Mouse (Mus musculus): ENCODE measurements around the gene Tuba8. TPM values are rescaled to one million over a fixed set of nuclear protein-coding genes. Genes with fewer than 3 reads are reported as not detected.

Tuba8 gene
- 10 to 100 TPM in 1 of 2 experiments, 1 to 10 TPM in 1; 9.7 to 22.9 TPM for total RNA-seq (2021)
- long read RNA-seq, experiment 1, transcript Tuba8-201 (5 exons, 2,263 nt): major isoform, 22 of 25 reads
- long read RNA-seq, experiment 1, partial matches to known transcripts: 1 of 25 reads
- long read RNA-seq, experiment 1, other reads (novel, unspliced or antisense): 2 of 25 reads
- long read RNA-seq, experiment 2, transcript Tuba8-201 (5 exons, 2,263 nt): major isoform, 28 of 34 reads
- long read RNA-seq, experiment 2, partial matches to known transcripts: 4 of 34 reads
- long read RNA-seq, experiment 2, other reads (novel, unspliced or antisense): 2 of 34 reads

GRCm38 (mm10) chr6:121210149-121210925, at the start of gene Tuba8:
Gene Tuba8 (plus strand): TSS chr6:121210696.
- peak; percentile 53 to 56 for DNase-seq (ENCODE audit: low spot score in 2 of 2)

DNA sequence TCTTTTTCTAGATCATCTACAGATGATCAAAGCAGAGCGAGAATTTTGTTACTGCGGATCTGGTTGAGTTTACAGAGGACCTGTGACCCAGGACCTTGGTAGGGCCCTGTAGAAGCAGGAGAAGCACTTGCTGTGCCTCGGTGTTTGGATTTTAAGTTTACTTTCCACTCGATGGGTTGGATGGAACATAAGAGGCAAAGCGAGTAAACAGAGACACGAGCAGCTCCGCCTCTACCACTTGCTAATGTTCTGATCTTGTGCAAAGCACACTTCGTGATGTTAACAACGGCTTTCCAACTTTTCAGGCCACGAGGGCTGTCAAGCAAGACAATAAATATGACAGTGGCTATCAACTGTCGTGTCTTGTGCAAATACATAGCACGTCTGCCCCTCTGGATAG, 47.9 kb upstream of the Tuba8 start:
- no peak for DNase-seq (ENCODE audit: low spot score in 2 of 2)

GRCm38 (mm10) chr6:121166098-121166552, 44.4 kb upstream of the Tuba8 start:
- no peak for DNase-seq (ENCODE audit: low spot score in 2 of 2)

GRCm38 (mm10) chr6:121167381-121167975, 43.0 kb upstream of the Tuba8 start:
- no peak for DNase-seq (ENCODE audit: low spot score in 2 of 2)

DNA sequence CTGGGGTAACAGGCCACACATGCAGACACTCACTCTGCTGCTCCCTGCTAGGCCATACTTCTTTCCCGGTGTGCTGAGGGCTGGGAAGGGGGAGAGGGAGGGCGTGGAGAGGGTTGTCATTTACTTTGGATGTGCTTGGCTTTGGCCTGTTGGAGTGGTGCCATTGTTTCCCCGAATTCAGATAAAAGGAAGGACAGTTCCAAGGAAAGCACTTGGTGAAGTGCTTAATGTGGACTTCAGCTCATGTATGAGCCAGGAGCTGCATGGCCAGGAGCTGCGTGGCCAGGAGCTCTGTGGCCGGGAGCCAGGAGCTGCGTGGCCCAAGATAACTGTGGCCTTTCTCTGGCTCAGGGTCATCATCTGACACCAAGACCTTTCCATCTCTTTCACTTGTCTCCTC, 39.4 kb upstream of the Tuba8 start:
- peak; percentile 33 to 68 for DNase-seq (ENCODE audit: low spot score in 2 of 2)

- DNase-seq (ENCODE audit: low spot score in 2 of 2): no peak
Measured at GRCm38 (mm10) chr6:121173471-121173870, 37.0 kb upstream of the Tuba8 start.

DNA sequence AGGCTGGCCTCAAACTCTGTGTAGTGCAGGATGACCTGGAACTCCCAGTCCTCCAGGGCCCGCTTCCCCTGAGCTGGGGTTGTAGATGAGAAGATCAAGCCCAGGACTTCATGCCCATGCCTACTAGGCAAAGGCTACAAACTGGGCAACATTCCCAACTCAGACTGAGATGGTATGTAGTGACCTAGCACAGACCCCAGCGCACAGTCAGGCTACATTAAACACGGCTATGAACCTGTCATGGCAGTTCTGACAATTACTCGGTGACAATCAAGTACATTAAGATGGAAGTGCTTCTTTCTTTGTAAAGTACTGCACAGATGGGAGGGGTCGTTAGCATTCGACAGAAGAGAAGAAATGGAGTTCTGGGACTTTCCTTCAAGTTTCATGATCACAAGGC, 35.7 kb upstream of the Tuba8 start:
- no peak for DNase-seq (ENCODE audit: low spot score in 2 of 2)

DNA sequence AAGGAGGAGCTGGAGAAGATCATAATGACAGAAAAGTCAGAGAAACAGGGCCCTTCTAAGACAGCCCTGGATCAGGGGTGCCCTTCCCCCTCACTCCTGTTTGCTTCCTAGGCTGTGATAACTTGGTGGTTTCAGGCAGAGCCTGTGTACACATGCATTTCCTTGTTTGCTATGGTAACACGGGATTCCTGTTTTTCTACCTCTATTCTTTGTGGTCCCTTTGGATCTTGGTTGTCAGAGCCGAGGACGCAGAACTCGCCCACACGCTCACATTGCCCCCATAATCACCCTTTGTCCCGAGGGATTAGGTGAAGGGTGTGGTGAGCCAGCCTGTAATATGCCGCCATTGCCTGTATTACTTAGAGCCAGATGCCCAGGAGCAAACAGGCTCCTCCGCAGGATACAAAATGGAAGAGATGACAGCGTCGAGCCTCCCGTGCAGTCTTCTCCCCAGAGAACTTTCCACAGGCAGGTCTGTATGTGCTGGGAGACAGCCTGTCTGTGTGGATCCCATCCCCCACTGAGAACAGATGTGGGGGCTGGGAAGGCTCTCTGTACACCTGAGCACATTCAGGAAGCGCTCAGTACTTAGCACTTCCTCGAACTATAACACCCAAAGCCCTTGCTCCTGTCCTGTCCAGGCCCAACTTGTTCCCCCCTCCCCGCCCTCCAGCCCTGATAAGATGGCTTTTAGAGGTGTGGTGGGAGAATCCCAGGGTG, 34.3 kb upstream of the Tuba8 start:
- no peak for DNase-seq (ENCODE audit: low spot score in 2 of 2)

- DNase-seq (ENCODE audit: low spot score in 2 of 2): no peak
Measured at GRCm38 (mm10) chr6:121176731-121177098, 33.8 kb upstream of the Tuba8 start.

DNA sequence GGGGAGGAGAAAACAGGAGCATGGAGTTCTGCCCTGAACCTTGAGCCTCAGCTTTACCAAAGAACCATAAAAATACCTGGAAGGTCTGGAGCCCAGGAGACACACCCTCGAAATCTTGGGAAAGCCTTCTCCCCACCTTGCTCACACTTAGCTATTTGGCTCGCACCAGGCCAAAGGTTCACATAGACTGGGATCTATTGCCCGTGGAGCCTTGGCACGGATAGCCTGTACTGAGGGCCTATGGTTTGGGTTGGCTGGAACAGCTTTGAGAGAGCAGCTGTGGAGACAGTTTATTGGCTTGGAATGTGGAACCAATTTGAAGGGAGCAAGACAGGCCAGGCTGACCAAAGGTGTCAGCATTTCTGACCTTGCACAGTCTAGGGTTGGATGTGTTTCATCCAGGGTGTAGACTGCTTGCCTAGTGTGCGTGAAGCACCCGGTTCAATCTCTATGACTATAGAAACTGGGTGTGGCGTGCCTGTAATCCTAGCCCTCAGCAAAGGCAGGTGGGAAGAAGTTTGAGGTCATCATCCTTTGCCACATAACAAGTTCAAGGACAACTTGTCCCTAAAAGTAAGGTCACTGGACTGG, 33.3 kb upstream of the Tuba8 start:
- no peak for DNase-seq (ENCODE audit: low spot score in 2 of 2)

DNA sequence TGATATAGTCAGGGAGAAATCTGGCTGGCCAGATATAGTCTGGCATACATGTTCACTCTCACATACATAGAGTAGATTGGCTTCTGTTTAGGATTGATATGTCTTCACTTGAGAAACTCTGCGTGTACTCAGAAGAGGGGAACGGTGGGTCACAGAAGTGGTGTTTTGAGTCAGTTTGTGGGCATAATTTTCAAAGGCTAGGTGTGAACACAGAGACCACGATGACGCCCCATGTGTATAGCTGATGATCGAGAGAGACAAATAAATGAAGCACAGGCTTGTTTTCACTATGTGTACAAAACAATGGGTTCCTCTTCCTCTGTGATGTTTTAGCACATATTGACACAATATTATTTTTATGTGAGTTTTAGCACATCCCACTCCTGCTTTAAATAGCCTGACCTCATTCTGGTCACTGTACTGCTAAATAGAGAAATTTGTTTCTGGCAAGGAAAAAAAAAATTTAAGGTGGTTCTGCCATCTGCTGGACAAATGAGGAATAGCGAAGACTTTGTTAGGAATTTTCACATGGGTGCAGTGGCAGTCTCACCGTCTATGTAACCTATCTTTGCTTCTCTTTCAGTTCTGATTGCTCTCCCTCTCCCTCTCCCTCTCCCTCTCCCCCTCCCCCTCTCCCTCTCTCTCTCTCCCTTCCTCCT, 31.7 kb upstream of the Tuba8 start:
- peak; percentile 39 to 72 for DNase-seq (ENCODE audit: low spot score in 2 of 2)

- no peak for DNase-seq (ENCODE audit: low spot score in 2 of 2)
Measured at GRCm38 (mm10) chr6:121179846-121180245, 30.6 kb upstream of the Tuba8 start.

- peak; percentile 88 to 90 for DNase-seq (ENCODE audit: low spot score in 2 of 2)
Measured at GRCm38 (mm10) chr6:121183414-121184173, 26.9 kb upstream of the Tuba8 start, which contains the start of gene Pex26. Gene Pex26 (plus strand): TSS chr6:121183667.

DNA sequence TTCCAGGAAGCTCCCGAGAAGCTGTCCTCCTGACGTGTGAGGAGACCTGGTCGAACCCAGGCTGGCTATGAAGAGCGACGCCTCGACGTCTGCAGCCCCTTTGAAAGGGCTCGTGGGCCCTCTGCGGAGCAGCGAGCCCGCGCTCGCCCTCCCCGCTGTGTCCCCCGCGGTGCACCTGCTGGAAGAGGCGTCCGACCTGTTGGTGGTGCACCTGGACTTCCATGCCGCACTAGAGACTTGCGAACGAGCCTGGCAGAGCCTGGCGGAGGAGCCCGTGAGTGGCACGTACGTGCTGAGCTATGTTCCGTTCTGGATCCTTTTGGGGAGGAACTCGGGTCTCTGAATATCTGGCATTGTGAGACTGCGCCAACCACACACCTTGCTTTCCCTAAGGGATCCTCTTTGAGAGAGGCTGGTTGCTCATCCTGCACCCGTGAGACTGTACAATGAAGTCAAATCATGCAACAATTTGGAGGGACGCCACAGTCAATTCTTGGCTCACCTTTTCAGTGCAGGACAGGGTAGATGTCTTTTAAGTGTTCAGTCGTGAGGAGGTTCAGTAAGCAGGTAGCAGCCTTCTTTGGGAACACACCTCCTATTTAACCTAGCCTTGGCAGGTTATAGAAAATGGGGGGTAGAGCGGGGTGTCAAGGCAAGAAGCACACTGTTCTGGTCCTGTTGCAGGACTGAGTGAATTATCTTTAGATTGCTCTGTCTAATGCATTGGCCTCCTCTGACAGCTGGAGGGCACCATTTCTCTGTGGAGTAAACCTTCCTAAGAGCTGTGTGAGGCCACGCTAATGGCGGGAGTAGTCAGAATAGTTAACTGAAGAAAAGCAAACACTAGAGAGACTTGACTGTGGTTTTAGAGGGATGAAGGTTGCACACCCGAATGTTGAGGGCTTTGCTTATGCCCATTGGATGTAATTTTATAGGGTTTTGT, 26.0 kb upstream of the Tuba8 start:
- DNase-seq (ENCODE audit: low spot score in 2 of 2): peak; percentile 22 to 37

GRCm38 (mm10) chr6:121185232-121185631, 25.3 kb upstream of the Tuba8 start:
- DNase-seq (ENCODE audit: low spot score in 2 of 2): no peak

GRCm38 (mm10) chr6:121191261-121192009, 19.1 kb upstream of the Tuba8 start:
- no peak for DNase-seq (ENCODE audit: low spot score in 2 of 2)

GRCm38 (mm10) chr6:121194061-121194955, 16.2 kb upstream of the Tuba8 start:
- no peak for DNase-seq (ENCODE audit: low spot score in 2 of 2)
